Comparison of ENCODE assay signal across 15 mouse cellular contexts in the genomic region with DNA sequence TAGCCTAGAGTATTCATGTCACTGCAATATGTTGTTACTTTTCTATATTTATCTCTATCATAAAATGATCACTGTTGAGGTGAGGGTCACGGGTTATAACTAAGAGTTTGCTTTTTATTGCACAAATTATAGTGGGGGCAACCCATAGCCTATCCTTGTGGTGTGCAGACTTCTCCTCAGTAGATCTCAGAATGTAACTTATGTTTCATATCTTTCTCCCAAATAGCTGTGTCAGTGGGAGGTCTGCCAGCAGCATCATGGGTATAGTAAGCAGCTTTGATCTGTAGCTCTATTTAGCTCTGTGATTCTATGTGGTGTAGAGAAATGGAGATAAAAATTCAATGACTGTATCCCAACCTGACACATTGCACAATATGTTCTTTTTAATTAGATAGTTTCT.
A peak's percentile ranks its signal among the peaks of the same experiment; 100 is the strongest.
DNase-seq lines count a peak whose midpoint lies in the region; ATAC-seq and TF ChIP-seq lines count a peak whose summit lies in the region.
"Had no signal": no experiment of that assay in that cellular context is flagged by ENCODE, and none has a peak within 500 bp of the region (broad histone marks: within the 10 kb centered on the region; RNA-seq: fewer than 3 reads in every experiment).

No protein-coding gene starts in this region.

- intact Hi-C loops in left cerebral cortex, postnatal 10 days (cut with DNase I): no loop called here
- intact Hi-C loops in left cerebral cortex, adult 2 months (cut with DNase I): no loop called here

- peak; percentile 31; the same call in 1 of the 2 replicates for ATAC-seq in frontal cortex, adult (ENCODE audit: low TSS enrichment)
- ATAC-seq: intestine, postnatal 0 days had no signal

- H3K27ac ChIP-seq in left cerebral cortex, adult 2 months: no peak overlapping the region
- H3K27ac ChIP-seq: hindbrain, embryonic 13.5 days; limb, embryonic 15.5 days had no signal

- no peak for TF ChIP-seq CTCF in left cerebral cortex, adult 2 months (IDR thresholded peaks at IDR 0.05)

- H3K4me3 ChIP-seq in left cerebral cortex, adult 2 months: no peak overlapping the region
- H3K4me3 ChIP-seq: hindbrain, embryonic 13.5 days; limb, embryonic 15.5 days; megakaryocyte, embryonic 14.5 days had no signal

- no peak for DNase-seq in frontal cortex, postnatal 25 days (ENCODE audit: low spot score in 2 of 2)
- peak; percentile 22 to 37 for DNase-seq in left cerebral cortex, postnatal 10 days (ENCODE audit: extremely low spot score in 1 of 2, low spot score in 2 of 2)
- DNase-seq in left cerebral cortex, adult 2 months (ENCODE audit: extremely low spot score in 1 of 2, low spot score in 2 of 2): no peak
- DNase-seq in frontal cortex, adult 2 months (ENCODE audit: extremely low spot score in 1 of 2, low spot score in 1 of 2): peak; percentile 5 to 52
- DNase-seq in right cerebral cortex, adult 2 months (ENCODE audit: low spot score in 2 of 2): peak; percentile 15 to 18
- DNase-seq in ovary, postnatal 36 days (ENCODE audit: low spot score): no peak
- DNase-seq in heart, adult 18-20 months: no peak
- DNase-seq: cerebellum, adult 18-20 months; spleen, adult 18-20 months; thymus, postnatal 14 days had no signal

Comparison
In these comparisons a context has a peak if more than half of its experiments do, and no peak if none do; other contexts are left out.
1. DNase-seq: peak in left cerebral cortex, postnatal 10 days (2 of 2), frontal cortex, adult 2 months (2 of 2) and right cerebral cortex, adult 2 months (2 of 2); none in frontal cortex, postnatal 25 days (0 of 2), left cerebral cortex, adult 2 months (0 of 2), ovary, postnatal 36 days (single experiment) and heart, adult 18-20 months (0 of 2).